Mouse (Mus musculus) left cerebral cortex, adult 9 months (tissue): ENCODE data around the gene Vmn1r22.
"Not testable (repeated sequence)": the region's sequence is repeated elsewhere in the genome, so short reads cannot be mapped to it uniquely, and the experiment has no call there.

Source experiments
- DNase-seq, 2 experiments: peaks; one replicate each; pipeline ENCODE4 v3.0.0; 2022; ENCODE audit warnings: low spot score in 2 of 2

Vmn1r22 gene

DNA sequence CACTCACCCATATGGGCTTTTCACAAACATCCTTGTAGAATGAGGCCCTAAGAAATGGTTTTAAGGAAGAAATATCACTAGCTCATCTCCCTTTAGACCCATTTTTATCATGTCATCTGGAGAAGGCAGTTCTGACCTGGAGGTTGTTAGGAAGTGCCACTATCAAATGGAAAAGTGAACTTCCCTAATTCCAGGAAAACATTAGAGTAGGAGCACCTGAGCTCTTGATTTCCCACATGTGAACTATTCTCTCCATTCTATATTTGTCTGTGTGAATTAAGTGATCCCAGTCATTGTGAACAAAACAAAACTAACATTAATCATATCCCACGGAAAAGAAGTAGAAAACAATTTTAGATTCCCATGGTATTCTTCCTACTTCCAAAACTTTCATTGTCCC is at the start of gene Vmn1r22:
Vmn1r22 (minus strand) TSS at position 101 of the 400 bp plus-strand sequence.
- DNase-seq = no peak

DNA sequence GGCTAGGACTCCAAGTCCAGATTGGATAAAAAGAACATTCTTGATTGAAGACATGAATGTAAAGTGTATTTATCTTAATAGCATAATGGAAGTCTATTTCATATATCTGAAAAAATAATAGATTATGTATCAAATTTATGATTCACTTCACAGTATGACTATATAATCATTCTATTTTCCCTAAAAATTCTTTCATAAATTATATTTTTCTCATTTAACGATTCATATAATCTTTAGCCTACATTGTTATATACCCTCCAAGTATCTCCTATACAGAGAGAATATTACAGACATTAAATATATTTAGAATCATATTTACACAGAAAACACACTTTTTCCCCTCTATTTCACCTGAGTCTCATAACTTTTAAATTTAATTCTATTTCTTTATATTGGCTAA is 18.9 kb upstream of the Vmn1r22 start, which contains the start of gene Vmn1r23:
Vmn1r23 (minus strand) TSS at position 101 of the 400 bp plus-strand sequence.
- no peak for DNase-seq

- DNase-seq = peak in 1 of 2 experiments; percentile 28
Measured at GRCm38 (mm10) chr6:57859043-57860042, 48.5 kb downstream of the Vmn1r22 start.

GRCm38 (mm10) chr6:57851177-57851576 is 56.7 kb downstream of the Vmn1r22 start:
- not testable (repeated sequence) for DNase-seq

- DNase-seq = no peak
Measured at GRCm38 (mm10) chr6:57850286-57850685, 57.5 kb downstream of the Vmn1r22 start, which contains the start of gene Vmn1r21. Gene Vmn1r21, minus strand, starts transcription at chr6:57850343.
